Mouse (Mus musculus) heart, embryonic 13.5 days (tissue): ENCODE data around the gene Ctnnbl1. TPM values are rescaled to one million over a fixed set of nuclear protein-coding genes. Genes with fewer than 3 reads are reported as not detected.

Experiments used
- ATAC-seq: fragments of 200-750 bp; cut with Nextera tagmentation; 2 replicates; pipeline ENCODE4 v1.8.0; 2017; ENCODE audit warnings: moderate TSS enrichment; ENCODE audit not compliant: insufficient number of reproducible peaks, low FRiP score, low TSS enrichment; ENCODE audit errors: extremely low read depth
- H3K27ac ChIP-seq: fragments of 300-500 bp; sonication (generic); replicated peaks from 2 replicates; pipeline ENCODE4 v1.5.1; 2015; ENCODE audit warnings: moderate library complexity, mild to moderate bottlenecking, inconsistent platforms
- H3K27me3 ChIP-seq: fragments of 300-500 bp; sonication (generic); replicated peaks from 2 replicates; pipeline ENCODE4 v1.6.1; 2015; ENCODE audit warnings: mild to moderate bottlenecking, inconsistent platforms
- H3K36me3 ChIP-seq: fragments of 300-500 bp; sonication (generic); 2 replicates; pipeline ENCODE4 v1.6.1; 2015; ENCODE audit warnings: mild to moderate bottlenecking, inconsistent platforms
- H3K4me1 ChIP-seq: fragments of 300-500 bp; sonication (generic); 2 replicates; pipeline ENCODE4 v1.6.1; 2015; ENCODE audit warnings: inconsistent platforms
- H3K4me2 ChIP-seq: fragments of 300-500 bp; sonication (generic); 2 replicates; pipeline ENCODE4 v1.6.1; 2015; ENCODE audit warnings: inconsistent platforms, mild to moderate bottlenecking, moderate library complexity
- H3K4me3 ChIP-seq: fragments of 300-500 bp; sonication (generic); 2 replicates; pipeline ENCODE4 v1.5.1; 2015; ENCODE audit warnings: moderate library complexity, mild to moderate bottlenecking, inconsistent platforms
- H3K9ac ChIP-seq: fragments of 300-500 bp; sonication (generic); 2 replicates; pipeline ENCODE4 v1.6.1; 2015; ENCODE audit warnings: inconsistent platforms, mild to moderate bottlenecking, moderate library complexity
- H3K9me3 ChIP-seq: fragments of 300-500 bp; sonication (generic); 2 replicates; pipeline ENCODE4 v1.6.1; 2016; ENCODE audit warnings: inconsistent platforms
- WGBS: fragments of 180-500 bp; shearing (Covaris S2); methylation state at CpG from one replicate; pipeline ENCODE4 v1.1.7; 2015; ENCODE audit warnings: mixed read lengths; 5-methylcytosine and 5-hydroxymethylcytosine counted together
- polyA plus RNA-seq: library from polyadenylated mRNA; unstranded; fragments of >200 nt; fragmentation: Nextera tagmentation; extraction: Ambion mirVana; gene quantifications from 2 replicates; pipeline ENCODE4 v1.2.1, GENCODE M21; 2015

Ctnnbl1 gene
- polyA plus RNA-seq, 1 experiment from 2014 or later: 31.5 TPM

DNA sequence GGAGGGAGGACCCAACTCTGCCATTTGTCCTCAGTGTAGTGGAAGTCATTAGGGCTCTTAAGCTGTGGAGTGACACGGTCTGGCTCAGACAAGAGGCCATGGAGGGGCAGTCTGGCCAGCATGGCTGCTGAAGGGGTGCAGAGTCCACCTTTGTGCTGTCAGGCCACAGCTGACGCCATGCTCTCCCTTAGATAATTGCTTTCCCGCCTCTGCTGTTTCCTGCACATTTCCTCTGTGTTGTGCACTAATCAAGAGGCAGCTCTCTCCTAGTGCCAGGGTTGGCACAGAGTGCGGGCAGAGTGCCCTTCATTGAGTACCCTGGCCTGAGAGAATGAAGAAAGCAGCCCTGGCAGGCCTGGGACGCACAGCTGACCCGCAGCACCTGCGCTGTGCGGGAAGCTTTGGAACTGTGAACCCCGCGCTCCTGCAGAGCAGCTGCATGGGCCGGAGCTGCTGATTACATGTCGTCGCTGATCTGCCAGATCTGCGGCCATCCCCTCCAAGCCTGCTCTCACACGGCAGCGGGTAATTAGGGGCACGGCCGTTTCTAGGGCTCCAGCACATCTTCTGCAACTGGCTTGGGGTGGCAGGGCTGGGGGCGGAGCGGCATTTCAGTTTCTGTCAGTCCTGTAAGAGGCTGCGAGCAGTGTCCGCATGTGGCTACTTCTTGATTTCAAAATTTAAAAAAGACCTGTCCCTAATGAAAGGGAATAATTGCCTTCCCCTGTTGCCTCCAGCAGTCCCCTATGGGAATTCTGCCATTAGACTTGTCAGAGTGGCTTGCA, 14.6 kb downstream of the Ctnnbl1 start:
- Histone ChIP-seq H3K9ac (no peak overlapping the region), H3K4me2 (peak overlapping the region; percentile 42), H3K4me3 (no peak overlapping the region), H3K27ac (peak overlapping the region; percentile 40), H3K4me1 (peaks cover 37% of the 10 kb centered on the region), H3K36me3 (no peaks in the 10 kb centered on the region), H3K27me3 (no peaks in the 10 kb centered on the region), H3K9me3 (no peaks in the 10 kb centered on the region)
- WGBS: 45% methylated on average over 22 of the region's 22 CpGs
- ATAC-seq: no peak

DNA sequence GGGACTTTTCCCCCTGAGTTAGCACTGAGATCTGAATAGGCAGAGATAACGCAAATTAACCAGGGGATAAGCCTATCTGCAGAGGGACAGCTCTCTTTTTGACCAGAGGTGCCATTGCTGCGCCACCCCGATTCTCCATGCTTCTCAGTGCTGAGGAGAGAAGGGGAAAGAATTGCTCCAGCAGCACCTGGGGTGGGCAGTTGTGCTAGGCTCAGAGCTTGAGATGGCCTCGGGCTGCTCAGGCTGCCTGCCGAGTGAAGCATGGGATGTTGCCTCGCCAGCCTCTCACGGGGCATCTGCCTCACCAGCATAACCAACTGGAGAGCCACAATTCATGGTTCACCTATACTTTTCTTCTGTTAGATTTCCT, 15.2 kb downstream of the Ctnnbl1 start:
- Histone ChIP-seq H3K27me3 (no peaks in the 10 kb centered on the region), H3K4me3 (no peak overlapping the region), H3K4me2 (peak overlapping the region; percentile 42; the same call in 1 of the 2 replicates), H3K27ac (no peak overlapping the region), H3K9me3 (no peaks in the 10 kb centered on the region), H3K9ac (no peak overlapping the region), H3K36me3 (no peaks in the 10 kb centered on the region), H3K4me1 (peaks cover 37% of the 10 kb centered on the region)
- 69% methylated on average over 7 of the region's 7 CpGs for WGBS
- ATAC-seq: no peak

DNA sequence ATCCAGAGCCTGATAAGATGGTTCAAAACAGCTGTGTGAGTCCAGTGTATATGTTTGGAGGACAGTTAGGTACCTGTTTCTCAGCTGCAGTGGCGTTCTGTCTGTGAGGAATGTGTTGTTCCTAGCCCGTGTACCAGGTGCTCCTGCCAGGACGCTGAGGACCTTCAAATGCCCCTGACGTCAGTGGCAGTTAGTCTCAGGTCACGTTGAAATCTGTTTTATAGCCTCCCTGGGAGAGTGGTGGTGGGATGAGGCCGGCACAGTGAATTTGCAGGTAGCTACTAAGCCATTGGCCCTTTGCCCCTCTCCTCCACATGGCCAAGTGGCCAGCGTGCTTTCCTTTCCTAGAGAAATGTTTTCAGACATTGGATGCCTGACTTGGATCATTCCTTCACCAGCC, 18.6 kb downstream of the Ctnnbl1 start:
- H3K36me3 ChIP-seq: no peaks in the 10 kb centered on the region
- H3K9me3 ChIP-seq: no peaks in the 10 kb centered on the region
- no peak overlapping the region for H3K9ac ChIP-seq
- H3K4me2 ChIP-seq: no peak overlapping the region
- no peak for ATAC-seq
- no peaks in the 10 kb centered on the region for H3K27me3 ChIP-seq
- 64% methylated on average over 7 of the region's 7 CpGs for WGBS
- H3K4me3 ChIP-seq: no peak overlapping the region
- H3K4me1 ChIP-seq: peaks cover 38% of the 10 kb centered on the region
- H3K27ac ChIP-seq: no peak overlapping the region

DNA sequence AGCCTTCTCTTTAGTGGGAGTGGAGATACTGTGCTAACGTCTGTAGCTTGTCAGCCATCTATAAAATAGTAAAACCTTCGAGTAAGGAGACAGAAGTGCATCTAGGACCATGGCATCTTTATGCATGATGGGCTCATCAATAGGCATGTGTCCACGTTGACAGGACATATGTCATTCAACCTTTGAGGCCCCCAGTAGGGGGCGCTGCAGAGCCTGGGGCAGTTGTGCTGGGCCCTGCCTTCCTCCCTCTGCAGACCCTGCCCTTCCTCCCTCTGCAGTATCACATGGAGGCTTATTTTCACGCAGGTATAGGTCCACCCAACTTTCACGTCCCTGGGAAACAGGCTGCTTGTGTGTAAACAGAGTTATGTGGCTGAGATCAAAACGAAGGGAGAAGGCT, 19.0 kb downstream of the Ctnnbl1 start:
- no peaks in the 10 kb centered on the region for H3K27me3 ChIP-seq
- no peaks in the 10 kb centered on the region for H3K9me3 ChIP-seq
- no peak overlapping the region for H3K4me2 ChIP-seq
- 75% methylated on average over 7 of the region's 7 CpGs for WGBS
- peaks cover 34% of the 10 kb centered on the region for H3K4me1 ChIP-seq
- no peak for ATAC-seq
- H3K27ac ChIP-seq: no peak overlapping the region
- no peak overlapping the region for H3K4me3 ChIP-seq
- H3K9ac ChIP-seq: no peak overlapping the region
- H3K36me3 ChIP-seq: no peaks in the 10 kb centered on the region

GRCm38 (mm10) chr2:157758395-157758794, 21.2 kb downstream of the Ctnnbl1 start:
- Histone ChIP-seq H3K4me3 (no peak overlapping the region), H3K4me1 (peaks cover 21% of the 10 kb centered on the region), H3K27me3 (no peaks in the 10 kb centered on the region), H3K4me2 (no peak overlapping the region), H3K9ac (no peak overlapping the region), H3K9me3 (no peaks in the 10 kb centered on the region), H3K36me3 (no peaks in the 10 kb centered on the region), H3K27ac (no peak overlapping the region)
- 65% methylated on average over 5 of the region's 5 CpGs for WGBS
- no peak for ATAC-seq

DNA sequence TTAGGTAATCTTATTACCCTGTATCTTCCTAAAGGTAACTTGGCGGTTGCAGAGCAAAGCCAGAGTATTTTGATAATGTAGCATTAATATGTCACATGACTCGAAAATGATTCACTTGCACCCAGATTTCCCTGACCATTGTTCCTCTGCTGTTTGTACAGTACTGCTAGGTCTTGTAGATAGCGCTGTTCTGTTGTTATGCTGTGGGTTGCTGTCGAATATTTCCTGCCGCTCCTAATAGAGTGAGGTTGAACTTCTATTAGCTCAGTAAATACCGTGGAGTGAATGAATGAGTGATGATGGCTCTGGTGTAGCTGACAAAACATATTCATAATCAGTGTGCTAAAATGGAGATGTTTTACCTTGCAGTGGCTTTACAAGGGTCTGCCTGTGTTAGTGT, 22.5 kb downstream of the Ctnnbl1 start:
- H3K9me3 ChIP-seq: no peaks in the 10 kb centered on the region
- H3K27me3 ChIP-seq: no peaks in the 10 kb centered on the region
- H3K9ac ChIP-seq: no peak overlapping the region
- no peaks in the 10 kb centered on the region for H3K36me3 ChIP-seq
- no peak for ATAC-seq
- WGBS: 71% methylated on average over 6 of the region's 6 CpGs
- peaks cover 20% of the 10 kb centered on the region for H3K4me1 ChIP-seq
- H3K4me3 ChIP-seq: no peak overlapping the region
- no peak overlapping the region for H3K4me2 ChIP-seq
- no peak overlapping the region for H3K27ac ChIP-seq

GRCm38 (mm10) chr2:157762903-157763302, 25.7 kb downstream of the Ctnnbl1 start:
- Histone ChIP-seq H3K4me3 (no peak overlapping the region), H3K4me1 (peaks cover 6% of the 10 kb centered on the region), H3K4me2 (no peak overlapping the region), H3K27ac (no peak overlapping the region), H3K36me3 (no peaks in the 10 kb centered on the region), H3K9me3 (no peaks in the 10 kb centered on the region), H3K9ac (no peak overlapping the region), H3K27me3 (no peaks in the 10 kb centered on the region)
- WGBS: 79% methylated on average over 4 of the region's 4 CpGs
- ATAC-seq: no peak

GRCm38 (mm10) chr2:157766591-157766990, 29.4 kb downstream of the Ctnnbl1 start:
- H3K9ac ChIP-seq: no peak overlapping the region
- no peak overlapping the region for H3K27ac ChIP-seq
- H3K4me1 ChIP-seq: peaks cover 14% of the 10 kb centered on the region
- H3K36me3 ChIP-seq: no peaks in the 10 kb centered on the region
- no peak for ATAC-seq
- no peaks in the 10 kb centered on the region for H3K27me3 ChIP-seq
- no peak overlapping the region for H3K4me2 ChIP-seq
- 81% methylated on average over 7 of the region's 7 CpGs for WGBS
- H3K4me3 ChIP-seq: no peak overlapping the region
- H3K9me3 ChIP-seq: no peaks in the 10 kb centered on the region

- H3K4me1 ChIP-seq: peaks cover 14% of the 10 kb centered on the region
- H3K36me3 ChIP-seq: no peaks in the 10 kb centered on the region
- H3K27ac ChIP-seq: no peak overlapping the region
- no peaks in the 10 kb centered on the region for H3K27me3 ChIP-seq
- H3K4me2 ChIP-seq: no peak overlapping the region
- no peaks in the 10 kb centered on the region for H3K9me3 ChIP-seq
- H3K4me3 ChIP-seq: no peak overlapping the region
- 47% methylated on average over 10 of the region's 10 CpGs for WGBS
- ATAC-seq: no peak
- no peak overlapping the region for H3K9ac ChIP-seq
These were observed 31.7 kb downstream of the Ctnnbl1 start for GRCm38 (mm10) chr2:157768682-157769429.

GRCm38 (mm10) chr2:157770761-157771160, 33.6 kb downstream of the Ctnnbl1 start:
- Histone ChIP-seq H3K4me3 (no peak overlapping the region), H3K4me2 (no peak overlapping the region), H3K9ac (no peak overlapping the region), H3K36me3 (peaks cover 16% of the 10 kb centered on the region), H3K4me1 (peaks cover 14% of the 10 kb centered on the region), H3K9me3 (no peaks in the 10 kb centered on the region), H3K27me3 (no peaks in the 10 kb centered on the region), H3K27ac (no peak overlapping the region)
- ATAC-seq: no peak
- 82% methylated on average over 3 of the region's 3 CpGs for WGBS

- Histone ChIP-seq H3K4me3 (no peak overlapping the region), H3K4me1 (peaks cover 8% of the 10 kb centered on the region), H3K9ac (no peak overlapping the region), H3K4me2 (no peak overlapping the region), H3K27me3 (no peaks in the 10 kb centered on the region), H3K27ac (no peak overlapping the region), H3K36me3 (peaks cover 30% of the 10 kb centered on the region), H3K9me3 (no peaks in the 10 kb centered on the region)
- WGBS: 94% methylated on average over 1 of the region's 1 CpGs
- no peak for ATAC-seq
These were observed 36.5 kb downstream of the Ctnnbl1 start for GRCm38 (mm10) chr2:157773661-157774060.

DNA sequence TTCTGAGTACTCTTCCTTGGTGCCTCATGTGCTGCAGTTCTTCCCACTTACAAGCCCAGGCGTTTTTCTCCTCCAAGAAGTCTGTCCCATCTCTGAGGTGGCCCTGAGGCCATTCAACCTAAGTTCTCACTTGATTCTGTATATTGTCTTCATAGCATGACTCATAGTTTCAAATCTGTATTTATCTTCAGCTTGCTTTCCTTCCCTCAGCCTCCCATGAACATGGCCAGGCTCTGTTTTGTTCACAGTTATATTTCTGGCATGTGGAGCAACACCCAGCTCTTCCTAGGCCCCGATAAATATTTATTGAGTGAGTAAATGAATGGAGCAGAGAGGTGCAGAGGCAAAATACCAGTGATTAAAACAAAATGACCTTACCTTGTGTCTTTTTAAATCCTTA, 38.8 kb downstream of the Ctnnbl1 start:
- Histone ChIP-seq H3K36me3 (peaks cover 43% of the 10 kb centered on the region), H3K27me3 (no peaks in the 10 kb centered on the region), H3K4me1 (no peaks in the 10 kb centered on the region), H3K9ac (no peak overlapping the region), H3K4me2 (no peak overlapping the region), H3K4me3 (no peak overlapping the region), H3K9me3 (no peaks in the 10 kb centered on the region), H3K27ac (no peak overlapping the region)
- 61% methylated on average over 2 of the region's 2 CpGs for WGBS
- ATAC-seq: no peak
